Comparison of ENCODE assay signal across 14 mouse cellular contexts in genomic region chr9:47165480-47166131, GRCm38 (mm10).
DNase-seq lines count a peak whose midpoint lies in the region; ATAC-seq and TF ChIP-seq lines count a peak whose summit lies in the region.
"Had no signal": no experiment of that assay in that cellular context is flagged by ENCODE, and none has a peak within 500 bp of the region (broad histone marks: within the 10 kb centered on the region; RNA-seq: fewer than 3 reads in every experiment).

No protein-coding gene starts in this region.

- H3K36me3 ChIP-seq in hindbrain, postnatal 0 days (ENCODE audit: insufficient read depth, low read length): no peaks in the 10 kb centered on the region
- H3K36me3 ChIP-seq in hindbrain, embryonic 10.5 days: no peaks in the 10 kb centered on the region
- no peaks in the 10 kb centered on the region for H3K36me3 ChIP-seq in embryonic facial prominence, embryonic 11.5 days (replicated peaks; ENCODE audit: control insufficient read depth, insufficient read depth, low read depth, low read length)
- H3K36me3 ChIP-seq in heart, embryonic 10.5 days: no peaks in the 10 kb centered on the region
- H3K36me3 ChIP-seq: heart, embryonic 12.5 days; limb, embryonic 12.5 days had no signal

- DNase-seq in hindbrain, postnatal 0 days (ENCODE audit: low spot score): no peak
- no peak for DNase-seq in hindbrain, embryonic 10.5 days (ENCODE audit: low spot score)
- DNase-seq in embryonic facial prominence, embryonic 11.5 days (ENCODE audit: low spot score): no peak
- peak; percentile 33 to 67 for DNase-seq in lung, adult 18-20 months
- peak; percentile 10 to 46 for DNase-seq in lung, postnatal 4 days
- DNase-seq in heart, embryonic 10.5 days (ENCODE audit: low spot score): no peak
- no peak for DNase-seq in spleen, postnatal 10 days (ENCODE audit: low spot score in 2 of 2)
- DNase-seq: adrenal gland, postnatal 10 days; cerebellum, postnatal 36 days; kidney, adult 18-20 months; liver, postnatal 0 days; thymus, adult 18-20 months had no signal

- TF ChIP-seq CTCF in hindbrain, postnatal 0 days (IDR thresholded peaks at IDR 0.05; ENCODE audit: low read depth): peak; percentile 11; the same call in 1 of the 2 replicates

- no peak for ATAC-seq in hindbrain, postnatal 0 days
- 0 out of 2 replicates have a peak, but pooled peaks have one; percentile 59 for ATAC-seq in embryonic facial prominence, embryonic 11.5 days (replicated peaks; ENCODE audit: insufficient number of reproducible peaks, low FRiP score, low TSS enrichment, low read depth)
- ATAC-seq: liver, postnatal 0 days had no signal

- no peak overlapping the region for H3K4me3 ChIP-seq in hindbrain, postnatal 0 days (ENCODE audit: low read length)
- no peak overlapping the region for H3K4me3 ChIP-seq in hindbrain, embryonic 10.5 days
- H3K4me3 ChIP-seq in embryonic facial prominence, embryonic 11.5 days (ENCODE audit: low read depth, low read length): no peak overlapping the region
- no peak overlapping the region for H3K4me3 ChIP-seq in heart, embryonic 10.5 days
- H3K4me3 ChIP-seq: heart, embryonic 12.5 days; limb, embryonic 12.5 days had no signal

- H3K27ac ChIP-seq in hindbrain, postnatal 0 days: no peak overlapping the region
- no peak overlapping the region for H3K27ac ChIP-seq in hindbrain, embryonic 10.5 days
- no peak overlapping the region for H3K27ac ChIP-seq in embryonic facial prominence, embryonic 11.5 days (replicated peaks; ENCODE audit: low read depth, low read length)
- H3K27ac ChIP-seq in heart, embryonic 10.5 days: no peak overlapping the region
- H3K27ac ChIP-seq: limb, embryonic 12.5 days had no signal

- H3K27me3 ChIP-seq in hindbrain, postnatal 0 days (ENCODE audit: insufficient read depth, low read length): no peaks in the 10 kb centered on the region
- no peaks in the 10 kb centered on the region for H3K27me3 ChIP-seq in hindbrain, embryonic 10.5 days (ENCODE audit: insufficient read depth, poor library complexity, severe bottlenecking)
- no peaks in the 10 kb centered on the region for H3K27me3 ChIP-seq in embryonic facial prominence, embryonic 11.5 days (ENCODE audit: control insufficient read depth, insufficient read depth, low read length)
- peaks cover 8% of the 10 kb centered on the region; the same call in 1 of the 2 replicates for H3K27me3 ChIP-seq in heart, embryonic 10.5 days (ENCODE audit: insufficient read depth, poor library complexity, severe bottlenecking)

- 38% methylated on average over 8 of the region's 8 CpGs for WGBS in hindbrain, postnatal 0 days
- 55% methylated on average over 8 of the region's 8 CpGs for WGBS in hindbrain, embryonic 10.5 days
- WGBS in embryonic facial prominence, embryonic 11.5 days: 33% methylated on average over 8 of the region's 8 CpGs
- 48% methylated on average over 8 of the region's 8 CpGs for WGBS in heart, embryonic 10.5 days

- no peak overlapping the region for H3K9ac ChIP-seq in hindbrain, postnatal 0 days (replicated peaks; ENCODE audit: low read length)
- no peak overlapping the region for H3K9ac ChIP-seq in embryonic facial prominence, embryonic 11.5 days (replicated peaks; ENCODE audit: low read length)
- H3K9ac ChIP-seq: heart, embryonic 12.5 days; limb, embryonic 12.5 days; liver, postnatal 0 days had no signal

- H3K9me3 ChIP-seq in hindbrain, postnatal 0 days (ENCODE audit: low read length): no peaks in the 10 kb centered on the region
- H3K9me3 ChIP-seq in hindbrain, embryonic 10.5 days: no peaks in the 10 kb centered on the region
- no peaks in the 10 kb centered on the region for H3K9me3 ChIP-seq in embryonic facial prominence, embryonic 11.5 days (replicated peaks; ENCODE audit: control insufficient read depth, low read length)
- H3K9me3 ChIP-seq in heart, embryonic 10.5 days: no peaks in the 10 kb centered on the region
- H3K9me3 ChIP-seq: heart, embryonic 12.5 days; limb, embryonic 12.5 days had no signal

- no peak overlapping the region for H3K4me2 ChIP-seq in hindbrain, postnatal 0 days (ENCODE audit: low read depth, low read length)
- H3K4me2 ChIP-seq in embryonic facial prominence, embryonic 11.5 days (ENCODE audit: low read depth, low read length): no peak overlapping the region
- H3K4me2 ChIP-seq: heart, embryonic 12.5 days; limb, embryonic 12.5 days had no signal

- H3K4me1 ChIP-seq in hindbrain, postnatal 0 days (ENCODE audit: insufficient read depth, low read length): no peaks in the 10 kb centered on the region
- peaks cover 23% of the 10 kb centered on the region for H3K4me1 ChIP-seq in hindbrain, embryonic 10.5 days (replicated peaks)
- H3K4me1 ChIP-seq in embryonic facial prominence, embryonic 11.5 days (ENCODE audit: control insufficient read depth, insufficient read depth, low read length): peaks cover 5% of the 10 kb centered on the region
- H3K4me1 ChIP-seq in heart, embryonic 10.5 days: no peaks in the 10 kb centered on the region
- H3K4me1 ChIP-seq: heart, embryonic 12.5 days had no signal

Comparison
In these comparisons a context has a peak if more than half of its experiments do, and no peak if none do; other contexts are left out.
1. DNase-seq: peak in lung, adult 18-20 months (2 of 2) and lung, postnatal 4 days (2 of 2); none in hindbrain, postnatal 0 days (single experiment), hindbrain, embryonic 10.5 days (single experiment), embryonic facial prominence, embryonic 11.5 days (single experiment), heart, embryonic 10.5 days (single experiment) and spleen, postnatal 10 days (0 of 2).